Mouse (Mus musculus): Measurements from ENCODE around the gene Odf3b.

DNA sequence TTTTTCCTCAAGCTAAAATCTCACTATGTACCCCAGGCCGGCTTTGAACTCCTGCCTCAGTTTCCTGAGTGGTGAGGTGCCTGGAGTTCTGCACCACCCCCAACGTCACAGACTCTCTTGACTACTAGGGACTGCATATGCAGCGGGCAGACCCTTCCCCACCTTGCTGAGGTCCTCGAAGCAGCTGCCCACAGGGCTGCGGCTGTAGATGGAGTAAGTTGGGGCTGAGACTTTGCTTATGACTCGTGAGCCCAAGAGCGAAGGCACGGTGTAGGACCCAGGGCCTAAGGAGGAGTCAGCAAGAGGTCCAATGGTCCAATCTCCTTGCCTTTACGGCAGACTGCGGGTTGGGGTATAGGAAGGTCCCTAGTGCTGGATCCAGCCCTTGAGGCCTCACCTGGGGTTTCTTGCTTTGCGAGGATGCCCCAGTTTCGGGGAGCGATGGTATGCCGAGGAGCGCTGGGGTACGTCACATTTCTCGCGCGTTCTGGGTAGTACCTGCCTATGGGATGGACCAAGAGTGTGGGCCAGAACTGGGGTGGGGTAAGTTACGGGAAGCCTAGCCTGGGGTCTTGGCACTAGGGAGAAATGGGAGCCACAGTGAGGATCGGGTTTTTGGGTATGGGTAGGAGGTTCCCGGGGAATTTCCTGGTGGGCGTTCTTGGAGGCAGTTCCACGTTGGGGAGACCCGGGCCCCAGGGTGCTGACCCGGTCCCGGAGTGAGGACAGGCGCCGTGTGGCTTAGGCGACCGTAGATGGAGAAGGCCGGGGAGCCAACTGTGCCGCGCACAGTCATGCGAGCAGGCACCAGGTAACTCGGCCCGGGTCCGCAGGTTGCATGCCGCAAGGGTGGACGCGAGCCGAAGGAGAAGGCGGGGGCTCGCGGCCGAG lies 899 bp downstream of the Odf3b start:
- no peak; the same call in 1 of the 2 replicates for TF ChIP-seq POLR2A (IDR thresholded peaks at IDR 0.05; ENCODE audit: low read depth, low read length)
- no peak for TF ChIP-seq CTCF (IDR thresholded peaks at IDR 0.05; ENCODE audit: extremely low read depth, insufficient read length, insufficient replicate concordance, low read depth, low read length)

Data from small intestine, adult 2 months (tissue).